In genomic region chr11:54310588-54310987, GRCm38 (mm10) we compare ENCODE assay signal across 35 mouse cellular contexts. TPM values are rescaled to one million over a fixed set of nuclear protein-coding genes. Genes with fewer than 3 reads are reported as not detected.
DNase-seq lines count a peak whose midpoint lies in the region; ATAC-seq and TF ChIP-seq lines count a peak whose summit lies in the region.
"Had no signal": no experiment of that assay in that cellular context is flagged by ENCODE, and none has a peak within 500 bp of the region (broad histone marks: within the 10 kb centered on the region; RNA-seq: fewer than 3 reads in every experiment).

No protein-coding gene starts in this region.

- no peak overlapping the region for H3K4me3 ChIP-seq in hindbrain, embryonic 10.5 days
- H3K4me3 ChIP-seq in hindbrain, embryonic 14.5 days (replicated peaks; ENCODE audit: low read length): no peak overlapping the region
- H3K4me3 ChIP-seq in left cerebral cortex, adult 2 months: no peak overlapping the region
- no peak overlapping the region for H3K4me3 ChIP-seq in limb, embryonic 10.5 days
- H3K4me3 ChIP-seq: embryonic facial prominence, embryonic 12.5 days; embryonic facial prominence, embryonic 15.5 days; forebrain, embryonic 13.5 days; heart, adult 2 months; heart, embryonic 10.5 days; heart, embryonic 13.5 days; hindbrain, embryonic 12.5 days had no signal

- H3K27ac ChIP-seq in hindbrain, embryonic 10.5 days: peak overlapping the region; percentile 83
- no peak overlapping the region for H3K27ac ChIP-seq in hindbrain, embryonic 14.5 days
- H3K27ac ChIP-seq in left cerebral cortex, adult 2 months: peak overlapping the region; percentile 13; the same call in 1 of the 2 replicates
- H3K27ac ChIP-seq in limb, embryonic 10.5 days: no peak overlapping the region
- H3K27ac ChIP-seq: embryonic facial prominence, embryonic 12.5 days; embryonic facial prominence, embryonic 15.5 days; heart, adult 2 months; heart, embryonic 10.5 days; heart, embryonic 13.5 days; hindbrain, embryonic 12.5 days had no signal

- intact Hi-C loops in left cerebral cortex, adult 2 months (cut with DNase I): no loop called here

- no peak for TF ChIP-seq CTCF in left cerebral cortex, adult 2 months (IDR thresholded peaks at IDR 0.05)

- H3K9ac ChIP-seq in hindbrain, embryonic 14.5 days: no peak overlapping the region
- H3K9ac ChIP-seq: embryonic facial prominence, embryonic 12.5 days; embryonic facial prominence, embryonic 15.5 days; heart, embryonic 13.5 days; hindbrain, embryonic 12.5 days had no signal

- ATAC-seq in hindbrain, embryonic 14.5 days (ENCODE audit: low FRiP score): no peak
- ATAC-seq: activated CD4-positive, CD25-positive, alpha-beta regulatory T cell, adult 4 months; forebrain, embryonic 13.5 days; forebrain, embryonic 16.5 days; intestine, postnatal 0 days had no signal

- WGBS in hindbrain, embryonic 10.5 days: 74% methylated on average over 2 of the region's 2 CpGs
- 81% methylated on average over 2 of the region's 2 CpGs for WGBS in hindbrain, embryonic 14.5 days
- 73% methylated on average over 2 of the region's 2 CpGs for WGBS in limb, embryonic 10.5 days

- no peaks in the 10 kb centered on the region for H3K9me3 ChIP-seq in hindbrain, embryonic 10.5 days
- H3K9me3 ChIP-seq in hindbrain, embryonic 14.5 days (ENCODE audit: control insufficient read depth, low read length): no peaks in the 10 kb centered on the region
- no peaks in the 10 kb centered on the region for H3K9me3 ChIP-seq in limb, embryonic 10.5 days (replicated peaks)
- H3K9me3 ChIP-seq: embryonic facial prominence, embryonic 12.5 days; embryonic facial prominence, embryonic 15.5 days; forebrain, embryonic 13.5 days; heart, embryonic 10.5 days; heart, embryonic 13.5 days; hindbrain, embryonic 12.5 days had no signal

- H3K4me1 ChIP-seq in hindbrain, embryonic 10.5 days (replicated peaks): peaks cover 68% of the 10 kb centered on the region
- H3K4me1 ChIP-seq in hindbrain, embryonic 14.5 days (replicated peaks; ENCODE audit: control insufficient read depth, insufficient read depth, low read length): peaks cover 48% of the 10 kb centered on the region
- H3K4me1 ChIP-seq in limb, embryonic 10.5 days: peaks cover 29% of the 10 kb centered on the region

- H3K4me2 ChIP-seq in hindbrain, embryonic 14.5 days (replicated peaks): no peak overlapping the region
- H3K4me2 ChIP-seq: embryonic facial prominence, embryonic 12.5 days; embryonic facial prominence, embryonic 15.5 days; forebrain, embryonic 13.5 days; heart, embryonic 13.5 days; hindbrain, embryonic 12.5 days had no signal

- H3K27me3 ChIP-seq in hindbrain, embryonic 10.5 days (ENCODE audit: insufficient read depth, poor library complexity, severe bottlenecking): no peaks in the 10 kb centered on the region
- H3K27me3 ChIP-seq in hindbrain, embryonic 14.5 days (ENCODE audit: control insufficient read depth, insufficient read depth, low read length): no peaks in the 10 kb centered on the region
- H3K27me3 ChIP-seq in limb, embryonic 10.5 days (ENCODE audit: low read depth, poor library complexity, severe bottlenecking): peaks cover 3% of the 10 kb centered on the region; the same call in 1 of the 2 replicates
- H3K27me3 ChIP-seq: CH12.LX; forebrain, embryonic 13.5 days; hindbrain, embryonic 12.5 days had no signal

- DNase-seq in cerebellum, adult 9-11 months: peak; percentile 21
- DNase-seq in cerebellum, postnatal 10 days: no peak
- no peak for DNase-seq in hindbrain, embryonic 10.5 days (ENCODE audit: low spot score)
- DNase-seq in hindbrain, embryonic 14.5 days (ENCODE audit: low spot score): no peak
- DNase-seq in left cerebral cortex, adult 2 months (ENCODE audit: extremely low spot score in 1 of 2, low spot score in 2 of 2): no peak
- no peak for DNase-seq in left cerebral cortex, adult 11 months (ENCODE audit: low spot score)
- DNase-seq in ZHBTc4 (ENCODE audit: low read depth, low spot score): peak; percentile 56
- DNase-seq in limb, embryonic 10.5 days (ENCODE audit: low spot score): no peak
- DNase-seq: adrenal gland, postnatal 10 days; adrenal gland, postnatal 36 days; B cell, adult 2 months; cerebellum, postnatal 25 days; gastrocnemius, postnatal 10 days; gastrocnemius, postnatal 36 days; heart, adult 2 months; heart, postnatal 14 days; heart, postnatal 4 days; kidney, adult 2 months had no signal

- no peaks in the 10 kb centered on the region for H3K36me3 ChIP-seq in hindbrain, embryonic 10.5 days
- no peaks in the 10 kb centered on the region for H3K36me3 ChIP-seq in hindbrain, embryonic 14.5 days (replicated peaks; ENCODE audit: control insufficient read depth, insufficient read depth)
- H3K36me3 ChIP-seq in limb, embryonic 10.5 days: no peaks in the 10 kb centered on the region
- H3K36me3 ChIP-seq: embryonic facial prominence, embryonic 12.5 days; embryonic facial prominence, embryonic 15.5 days; heart, embryonic 10.5 days; heart, embryonic 13.5 days; hindbrain, embryonic 12.5 days had no signal

RNA-seq across cellular contexts. Expression of gene Acsl6, which starts 7.0 kb away (rescaled TPM):
- 12.4 and 18.2 TPM in 2 replicates for polyA plus RNA-seq in hindbrain, embryonic 10.5 days (2016; fragmentation: Nextera tagmentation; extraction: Ambion mirVana)
- 42.4 and 44.2 TPM in 2 replicates for polyA plus RNA-seq in hindbrain, embryonic 14.5 days (2014; fragmentation: Nextera tagmentation; extraction: Ambion mirVana)
- total RNA-seq in left cerebral cortex, adult 2 months (2021): 100 to 1,000 TPM; 200 to 201 TPM
- 1.5 and 1.7 TPM in 2 replicates for polyA plus RNA-seq in limb, embryonic 10.5 days (2016; fragmentation: Nextera tagmentation; extraction: Ambion mirVana)
- total RNA-seq: granulocyte monocyte progenitor cell, adult 5-6 weeks had no signal
- polyA plus RNA-seq: activated CD4-positive, CD25-positive, alpha-beta regulatory T cell, adult 4 months had no signal

RNA-seq across cellular contexts. Expression of gene Il3, which starts 43.5 kb away (rescaled TPM):
- polyA plus RNA-seq in hindbrain, embryonic 10.5 days (2016; fragmentation: Nextera tagmentation; extraction: Ambion mirVana): not detected in 2 replicates
- not detected in 2 replicates for polyA plus RNA-seq in hindbrain, embryonic 14.5 days (2014; fragmentation: Nextera tagmentation; extraction: Ambion mirVana)
- not detected for total RNA-seq in left cerebral cortex, adult 2 months (2021)
- polyA plus RNA-seq in limb, embryonic 10.5 days (2016; fragmentation: Nextera tagmentation; extraction: Ambion mirVana): not detected in 2 replicates
- total RNA-seq: adrenal gland, adult 18-20 months; adrenal gland, postnatal 10 days; adrenal gland, postnatal 36 days; common myeloid progenitor, adult 5-6 weeks; gastrocnemius, postnatal 10 days; gastrocnemius, postnatal 36 days; granulocyte monocyte progenitor cell, adult 5-6 weeks; heart, adult 2 months; heart, postnatal 14 days; heart, postnatal 4 days; MEL had no signal
- polyA plus RNA-seq: activated CD4-positive, CD25-positive, alpha-beta regulatory T cell, adult 4 months; cerebellum, adult 2 months; embryonic facial prominence, embryonic 12.5 days; embryonic facial prominence, embryonic 15.5 days; forebrain, embryonic 13.5 days; forebrain, embryonic 16.5 days; heart, adult 2 months; heart, embryonic 10.5 days; heart, embryonic 13.5 days; heart, embryonic 16.5 days; hindbrain, embryonic 12.5 days; intestine, embryonic 14.5 days; intestine, postnatal 0 days; kidney, adult 2 months had no signal

RNA-seq across cellular contexts. Expression of gene Meikin, which starts 59.9 kb away (rescaled TPM):
- not detected in 2 replicates for polyA plus RNA-seq in hindbrain, embryonic 10.5 days (2016; fragmentation: Nextera tagmentation; extraction: Ambion mirVana)
- polyA plus RNA-seq in hindbrain, embryonic 14.5 days (2014; fragmentation: Nextera tagmentation; extraction: Ambion mirVana): not detected in 2 replicates
- total RNA-seq in left cerebral cortex, adult 2 months (2021): not detected
- not detected in 2 replicates for polyA plus RNA-seq in limb, embryonic 10.5 days (2016; fragmentation: Nextera tagmentation; extraction: Ambion mirVana)
- total RNA-seq: adrenal gland, adult 18-20 months; adrenal gland, postnatal 10 days; adrenal gland, postnatal 36 days; CH12.LX; common myeloid progenitor, adult 5-6 weeks; gastrocnemius, postnatal 10 days; gastrocnemius, postnatal 36 days; granulocyte monocyte progenitor cell, adult 5-6 weeks; heart, adult 2 months; heart, postnatal 14 days; heart, postnatal 4 days; MEL had no signal
- polyA plus RNA-seq: activated CD4-positive, CD25-positive, alpha-beta regulatory T cell, adult 4 months; cerebellum, adult 2 months; embryonic facial prominence, embryonic 12.5 days; embryonic facial prominence, embryonic 15.5 days; forebrain, embryonic 13.5 days; forebrain, embryonic 16.5 days; heart, adult 2 months; heart, embryonic 10.5 days; heart, embryonic 13.5 days; heart, embryonic 16.5 days; hindbrain, embryonic 12.5 days; intestine, embryonic 14.5 days; intestine, postnatal 0 days; kidney, adult 2 months had no signal

Comparison
In these comparisons a context has a peak if more than half of its experiments do, and no peak if none do; other contexts are left out.
1. DNase-seq: peak in cerebellum, adult 9-11 months (single experiment) and ZHBTc4 (single experiment); none in cerebellum, postnatal 10 days (0 of 2), hindbrain, embryonic 10.5 days (single experiment), hindbrain, embryonic 14.5 days (single experiment), left cerebral cortex, adult 2 months (0 of 2), left cerebral cortex, adult 11 months (single experiment) and limb, embryonic 10.5 days (single experiment).
2. H3K27ac ChIP-seq: peak in hindbrain, embryonic 10.5 days (single experiment) and left cerebral cortex, adult 2 months (single experiment); none in hindbrain, embryonic 14.5 days (single experiment) and limb, embryonic 10.5 days (single experiment).